Mouse (Mus musculus): ENCODE measurements around the gene Olfr544. TPM values are rescaled to one million over a fixed set of nuclear protein-coding genes. Genes with fewer than 3 reads are reported as not detected.
A peak's percentile ranks its signal among the peaks of the same experiment; 100 is the strongest.

Olfr544 gene
- polyA plus RNA-seq, 1 experiment from 2014 or later = 0.05 TPM

GRCm38 (mm10) chr7:102467566-102467965 is 20.5 kb downstream of the Olfr544 start:
- Histone ChIP-seq H3K27ac (replicated peaks; ENCODE audit: low read depth, low read length) (no peak overlapping the region), H3K36me3 (ENCODE audit: control insufficient read depth, insufficient read depth, low read length) (peaks cover 32% of the 10 kb centered on the region)
- WGBS = 91% methylated on average over 8 of the region's 8 CpGs

GRCm38 (mm10) chr7:102458618-102459380 is 29.3 kb downstream of the Olfr544 start:
- Histone ChIP-seq H3K4me2 (ENCODE audit: low read depth, severe bottlenecking) (no peak overlapping the region), H3K36me3 (ENCODE audit: control insufficient read depth, insufficient read depth, low read length) (peaks cover 50% of the 10 kb centered on the region), H3K27me3 (ENCODE audit: control insufficient read depth, insufficient read depth, low read length) (no peaks in the 10 kb centered on the region), H3K9me3 (ENCODE audit: control insufficient read depth, low read length) (no peaks in the 10 kb centered on the region), H3K9ac (ENCODE audit: low read length) (no peak overlapping the region), H3K27ac (replicated peaks; ENCODE audit: low read depth, low read length) (no peak overlapping the region), H3K4me1 (ENCODE audit: control insufficient read depth, insufficient read depth, low read length) (no peaks in the 10 kb centered on the region), H3K4me3 (ENCODE audit: low read depth, low read length) (no peak overlapping the region)
- DNase-seq (ENCODE audit: low spot score) (no peak), ATAC-seq (ENCODE audit: insufficient number of reproducible peaks, low FRiP score, low TSS enrichment, low read depth) (no peak)
- WGBS = 94% methylated on average over 5 of the region's 5 CpGs

More at GRCm38 (mm10) chr7:102467566-102467965, 20.5 kb downstream of the Olfr544 start:
- no peak overlapping the region for H3K4me2 ChIP-seq (ENCODE audit: low read depth, severe bottlenecking)
- H3K9me3 ChIP-seq (ENCODE audit: control insufficient read depth, low read length) = no peaks in the 10 kb centered on the region
- DNase-seq (ENCODE audit: low spot score) (no peak), ATAC-seq (ENCODE audit: insufficient number of reproducible peaks, low FRiP score, low TSS enrichment, low read depth) (no peak)
- no peaks in the 10 kb centered on the region for H3K4me1 ChIP-seq (ENCODE audit: control insufficient read depth, insufficient read depth, low read length)
- H3K9ac ChIP-seq (ENCODE audit: low read length) = no peak overlapping the region
- no peak overlapping the region for H3K4me3 ChIP-seq (ENCODE audit: low read depth, low read length)
- no peaks in the 10 kb centered on the region for H3K27me3 ChIP-seq (ENCODE audit: control insufficient read depth, insufficient read depth, low read length)

- H3K4me2 ChIP-seq (ENCODE audit: low read depth, severe bottlenecking) = no peak overlapping the region
- DNase-seq (ENCODE audit: low spot score) (no peak), ATAC-seq (ENCODE audit: insufficient number of reproducible peaks, low FRiP score, low TSS enrichment, low read depth) (no peak)
- peaks cover 22% of the 10 kb centered on the region; the same call in 1 of the 2 replicates for H3K36me3 ChIP-seq (ENCODE audit: control insufficient read depth, insufficient read depth, low read length)
- no peaks in the 10 kb centered on the region for H3K27me3 ChIP-seq (ENCODE audit: control insufficient read depth, insufficient read depth, low read length)
- H3K9ac ChIP-seq (ENCODE audit: low read length) = no peak overlapping the region
- WGBS = 94% methylated on average over 9 of the region's 9 CpGs
- no peaks in the 10 kb centered on the region; the same call in 1 of the 2 replicates for H3K4me1 ChIP-seq (ENCODE audit: control insufficient read depth, insufficient read depth, low read length)
- H3K9me3 ChIP-seq (ENCODE audit: control insufficient read depth, low read length) = no peaks in the 10 kb centered on the region
- H3K4me3 ChIP-seq (ENCODE audit: low read depth, low read length) = no peak overlapping the region
- no peak overlapping the region for H3K27ac ChIP-seq (replicated peaks; ENCODE audit: low read depth, low read length)
These were observed 41.7 kb downstream of the Olfr544 start for GRCm38 (mm10) chr7:102446438-102446837.

GRCm38 (mm10) chr7:102444301-102444700 is 43.8 kb downstream of the Olfr544 start:
- no peak for ATAC-seq (ENCODE audit: insufficient number of reproducible peaks, low FRiP score, low TSS enrichment, low read depth)

GRCm38 (mm10) chr7:102442432-102442831 is 45.7 kb downstream of the Olfr544 start:
- Histone ChIP-seq H3K9me3 (ENCODE audit: control insufficient read depth, low read length) (no peaks in the 10 kb centered on the region), H3K4me3 (ENCODE audit: low read depth, low read length) (peak overlapping the region; percentile 90), H3K36me3 (ENCODE audit: control insufficient read depth, insufficient read depth, low read length) (peaks cover 9% of the 10 kb centered on the region; the same call in 1 of the 2 replicates), H3K9ac (ENCODE audit: low read length) (peak overlapping the region; percentile 95), H3K4me2 (ENCODE audit: low read depth, severe bottlenecking) (peak overlapping the region; percentile 55), H3K4me1 (ENCODE audit: control insufficient read depth, insufficient read depth, low read length) (no peaks in the 10 kb centered on the region; the same call in 1 of the 2 replicates), H3K27me3 (ENCODE audit: control insufficient read depth, insufficient read depth, low read length) (no peaks in the 10 kb centered on the region; the same call in 1 of the 2 replicates), H3K27ac (replicated peaks; ENCODE audit: low read depth, low read length) (peak overlapping the region; percentile 91)
- 4% methylated on average over 4 of the region's 4 CpGs for WGBS
- DNase-seq (ENCODE audit: low spot score) (no peak), ATAC-seq (ENCODE audit: insufficient number of reproducible peaks, low FRiP score, low TSS enrichment, low read depth) (no peak)

More at GRCm38 (mm10) chr7:102444301-102444700, 43.8 kb downstream of the Olfr544 start:
- Histone ChIP-seq H3K27me3 (ENCODE audit: control insufficient read depth, insufficient read depth, low read length) (no peaks in the 10 kb centered on the region; the same call in 1 of the 2 replicates), H3K9ac (ENCODE audit: low read length) (no peak overlapping the region), H3K27ac (replicated peaks; ENCODE audit: low read depth, low read length) (no peak overlapping the region), H3K4me3 (ENCODE audit: low read depth, low read length) (no peak overlapping the region), H3K36me3 (ENCODE audit: control insufficient read depth, insufficient read depth, low read length) (peaks cover 13% of the 10 kb centered on the region; the same call in 1 of the 2 replicates), H3K4me2 (ENCODE audit: low read depth, severe bottlenecking) (no peak overlapping the region), H3K9me3 (ENCODE audit: control insufficient read depth, low read length) (no peaks in the 10 kb centered on the region), H3K4me1 (ENCODE audit: control insufficient read depth, insufficient read depth, low read length) (no peaks in the 10 kb centered on the region; the same call in 1 of the 2 replicates)
- 85% methylated on average over 2 of the region's 2 CpGs for WGBS
- no peak for DNase-seq (ENCODE audit: low spot score)

GRCm38 (mm10) chr7:102441657-102442391 is 46.3 kb downstream of the Olfr544 start, which contains the start of gene Rrm1:
Gene Rrm1, plus strand, starts transcription at chr7:102441695.
- under 1% methylated on average over 54 of the region's 56 CpGs for WGBS
- H3K27me3 ChIP-seq (ENCODE audit: control insufficient read depth, insufficient read depth, low read length) = no peaks in the 10 kb centered on the region; the same call in 1 of the 2 replicates
- H3K36me3 ChIP-seq (ENCODE audit: control insufficient read depth, insufficient read depth, low read length) = peaks cover 9% of the 10 kb centered on the region; the same call in 1 of the 2 replicates
- H3K4me1 ChIP-seq (ENCODE audit: control insufficient read depth, insufficient read depth, low read length) = no peaks in the 10 kb centered on the region; the same call in 1 of the 2 replicates
- H3K27ac ChIP-seq (replicated peaks; ENCODE audit: low read depth, low read length) = peak within 1 kb of the TSS; percentile 91
- peak within 1 kb of the TSS; percentile 90 for H3K4me3 ChIP-seq (ENCODE audit: low read depth, low read length)
- peak within 1 kb of the TSS; percentile 95 for H3K9ac ChIP-seq (ENCODE audit: low read length)
- no peaks in the 10 kb centered on the region for H3K9me3 ChIP-seq (ENCODE audit: control insufficient read depth, low read length)
- peak; percentile 98 for ATAC-seq (ENCODE audit: insufficient number of reproducible peaks, low FRiP score, low TSS enrichment, low read depth)
- peak within 1 kb of the TSS; percentile 55 for H3K4me2 ChIP-seq (ENCODE audit: low read depth, severe bottlenecking)
- DNase-seq (ENCODE audit: low spot score) = peak; percentile 98

GRCm38 (mm10) chr7:102440822-102441656 is 47.1 kb downstream of the Olfr544 start:
- no peak overlapping the region for H3K27ac ChIP-seq (replicated peaks; ENCODE audit: low read depth, low read length)
- ATAC-seq (ENCODE audit: insufficient number of reproducible peaks, low FRiP score, low TSS enrichment, low read depth) = no peak
- H3K9ac ChIP-seq (ENCODE audit: low read length) = no peak overlapping the region; the same call in 1 of the 2 replicates
- H3K4me1 ChIP-seq (ENCODE audit: control insufficient read depth, insufficient read depth, low read length) = no peaks in the 10 kb centered on the region; the same call in 1 of the 2 replicates
- H3K9me3 ChIP-seq (ENCODE audit: control insufficient read depth, low read length) = no peaks in the 10 kb centered on the region
- no peaks in the 10 kb centered on the region; the same call in 1 of the 2 replicates for H3K27me3 ChIP-seq (ENCODE audit: control insufficient read depth, insufficient read depth, low read length)
- WGBS = 53% methylated on average over 15 of the region's 15 CpGs
- no peak overlapping the region for H3K4me2 ChIP-seq (ENCODE audit: low read depth, severe bottlenecking)
- DNase-seq (ENCODE audit: low spot score) = peak; percentile 24
- H3K4me3 ChIP-seq (ENCODE audit: low read depth, low read length) = peak overlapping the region; percentile 90
- peaks cover 5% of the 10 kb centered on the region; the same call in 1 of the 2 replicates for H3K36me3 ChIP-seq (ENCODE audit: control insufficient read depth, insufficient read depth, low read length)

Data from limb, embryonic 11.5 days (tissue).